Mouse (Mus musculus) embryo, embryonic 10 days (tissue): ENCODE data around the gene Hcrt.
"Not testable (repeated sequence)": the region's sequence is repeated elsewhere in the genome, so short reads cannot be mapped to it uniquely, and the experiment has no call there.

Experiments
- DNase-seq: peaks from one replicate; pipeline ENCODE4 v3.0.0-alpha.2; 2015; ENCODE audit warnings: low spot score

Gene Hcrt

DNA sequence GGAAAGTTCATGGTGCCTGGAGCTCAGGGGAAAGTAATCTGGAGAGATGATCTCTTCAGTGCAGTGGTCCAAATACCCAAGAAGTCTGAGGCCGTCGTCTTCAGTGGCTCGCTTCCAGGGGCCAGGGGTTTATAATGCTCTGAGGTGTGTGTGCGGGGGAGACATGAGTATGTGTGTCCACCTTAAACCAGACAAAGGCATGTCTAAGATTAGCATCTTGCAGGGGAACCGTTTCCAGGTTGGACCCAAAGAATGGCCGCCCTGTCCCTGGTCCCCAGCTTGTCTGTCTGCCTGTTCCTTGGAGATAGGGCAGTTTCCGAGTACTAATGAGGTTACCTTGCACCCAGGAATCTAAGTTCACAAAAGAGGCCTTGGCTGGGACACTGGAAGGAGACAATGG lies at the start of gene Hcrt:
Hcrt (minus strand) TSS at position 101 of the 400 bp plus-strand sequence.
- no peak for DNase-seq

DNA sequence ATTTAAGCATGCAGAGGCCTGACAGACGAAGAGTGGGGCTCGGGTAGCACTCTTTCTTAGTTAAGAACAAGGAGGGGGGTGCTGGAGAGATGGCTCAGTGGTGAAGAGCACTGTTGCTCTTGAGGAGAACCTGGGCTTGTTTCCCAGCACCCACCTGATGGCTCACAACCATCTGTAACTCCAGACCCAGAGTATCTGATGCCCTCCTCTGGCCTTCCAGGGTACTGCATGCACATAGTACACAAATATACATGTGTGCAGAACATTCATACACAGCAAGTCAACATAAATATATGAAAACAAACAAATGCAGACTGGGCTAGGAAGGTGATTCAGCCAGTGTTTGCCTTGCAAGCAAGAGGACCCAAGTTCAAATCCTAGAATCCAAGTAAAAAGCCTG lies 48.4 kb upstream of the Hcrt start:
- DNase-seq: no peak

DNA sequence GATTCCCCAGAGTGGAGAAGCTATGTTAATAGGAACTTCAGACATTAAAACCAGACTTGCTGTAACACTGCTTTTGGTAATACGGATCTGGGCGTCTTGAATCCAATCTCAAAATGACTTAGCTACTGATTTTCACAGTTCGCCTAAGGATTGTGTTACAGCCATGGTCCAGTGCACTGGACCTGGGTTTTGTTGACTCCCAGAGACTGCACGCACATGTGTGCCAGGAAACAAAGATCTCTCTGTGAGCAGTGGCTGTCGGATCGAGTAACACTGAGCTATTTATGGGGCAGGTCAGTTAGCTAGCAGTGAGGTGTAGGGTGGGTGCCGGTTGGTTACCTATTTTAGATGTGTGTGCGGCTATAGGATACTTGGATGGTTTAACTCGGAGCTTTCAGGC lies 47.8 kb upstream of the Hcrt start:
- no peak for DNase-seq

DNA sequence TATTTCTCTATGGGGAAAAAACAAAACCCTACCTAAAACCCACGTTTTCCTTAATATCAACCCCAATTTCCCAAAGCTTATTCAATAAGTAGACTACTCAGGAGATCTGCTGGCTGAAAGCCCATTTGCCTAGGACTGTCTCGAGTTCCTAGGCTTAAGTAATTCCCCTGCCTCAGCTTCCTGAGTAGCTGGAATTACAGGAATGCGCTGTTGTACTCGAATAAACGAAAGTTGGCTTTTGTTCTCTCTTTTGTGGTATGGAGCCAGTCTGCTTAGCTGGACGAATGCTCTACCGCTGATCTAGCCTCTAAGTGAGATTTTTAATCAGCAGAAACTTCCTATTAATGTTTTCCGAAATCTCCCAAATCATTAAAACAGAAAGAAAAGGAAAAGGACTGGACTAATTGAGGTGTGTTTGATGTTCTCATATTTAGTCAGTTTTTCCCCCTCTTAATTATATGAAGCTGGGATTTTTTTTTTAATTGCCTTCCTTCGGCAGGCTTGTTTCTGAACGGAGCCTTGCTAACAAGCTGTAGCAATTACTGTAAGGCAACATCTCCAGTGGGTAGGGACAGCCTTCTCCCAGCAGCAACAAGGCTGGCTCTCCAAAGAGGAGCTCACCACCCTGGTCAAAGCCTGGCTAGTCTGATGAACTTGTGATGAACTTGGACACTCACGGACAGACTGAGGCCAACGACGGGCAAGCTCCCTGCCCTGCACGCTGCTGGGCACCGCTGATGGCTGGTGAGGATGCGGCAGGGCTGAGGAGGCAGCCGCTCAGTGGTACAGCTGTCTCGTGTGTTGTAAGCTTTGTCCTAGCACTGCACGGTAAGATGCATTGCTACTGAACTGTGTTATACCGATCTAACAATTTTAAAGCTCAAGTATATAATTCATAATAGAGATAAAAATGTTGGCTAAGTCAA lies 43.9 kb upstream of the Hcrt start:
- DNase-seq: no peak

DNA sequence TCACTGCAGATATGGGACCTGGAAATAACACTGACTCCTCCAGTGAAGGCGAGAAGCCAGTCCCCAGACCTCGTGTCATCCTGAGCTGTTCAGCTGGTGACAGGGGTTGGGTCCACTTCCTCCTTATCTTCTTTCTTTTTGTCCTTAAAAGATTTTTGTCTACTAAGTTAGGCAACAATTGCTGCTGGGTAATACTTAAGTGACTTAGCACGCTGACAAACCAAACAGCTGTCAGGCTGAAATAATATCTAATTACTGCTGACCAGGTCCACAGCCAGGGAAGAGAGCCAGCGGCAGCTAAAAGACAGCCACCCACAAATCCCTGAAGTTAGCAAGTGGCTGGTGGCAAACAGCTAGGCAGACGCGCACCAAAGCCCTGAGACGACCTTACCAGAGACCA lies 42.8 kb upstream of the Hcrt start:
- DNase-seq: no peak

DNA sequence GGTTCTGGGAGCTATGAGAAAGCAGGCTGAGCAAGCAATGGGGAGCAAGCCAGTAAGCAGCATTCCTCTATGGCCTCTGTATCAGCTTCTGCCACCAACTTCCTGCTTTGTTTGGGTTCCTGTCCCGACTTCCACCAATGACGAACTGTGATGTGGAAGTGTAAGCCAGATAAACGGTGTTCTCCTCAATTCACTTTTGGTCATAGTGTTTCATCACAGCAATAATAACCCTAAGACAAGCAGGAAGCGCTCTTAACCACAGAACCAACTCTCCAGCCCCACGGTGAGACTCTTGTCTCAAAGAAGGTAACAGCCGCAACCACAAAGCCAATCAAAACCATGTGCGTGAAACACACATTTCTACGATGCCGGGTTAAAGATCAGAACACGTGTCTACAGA lies 41.7 kb upstream of the Hcrt start:
- no peak for DNase-seq

DNA sequence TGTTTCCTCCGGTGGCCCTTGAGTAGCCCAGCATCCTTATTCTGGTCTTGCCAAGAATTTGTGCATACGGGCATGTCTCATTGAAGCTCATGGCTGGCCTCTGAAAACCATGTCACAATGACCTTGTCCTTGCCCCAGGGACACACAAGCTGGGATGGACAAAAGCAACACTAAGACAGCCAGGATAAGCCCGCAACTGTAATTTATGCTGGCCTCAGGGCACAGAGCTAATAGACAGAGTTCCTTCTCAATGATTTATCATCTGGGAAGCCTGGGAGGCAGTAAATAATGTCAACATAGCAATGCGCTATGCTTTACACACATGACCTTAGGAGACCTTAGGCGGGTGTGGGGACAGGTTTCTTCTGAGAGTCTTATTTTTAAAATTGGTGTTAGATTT lies 36.7 kb upstream of the Hcrt start:
- no peak for DNase-seq

DNA sequence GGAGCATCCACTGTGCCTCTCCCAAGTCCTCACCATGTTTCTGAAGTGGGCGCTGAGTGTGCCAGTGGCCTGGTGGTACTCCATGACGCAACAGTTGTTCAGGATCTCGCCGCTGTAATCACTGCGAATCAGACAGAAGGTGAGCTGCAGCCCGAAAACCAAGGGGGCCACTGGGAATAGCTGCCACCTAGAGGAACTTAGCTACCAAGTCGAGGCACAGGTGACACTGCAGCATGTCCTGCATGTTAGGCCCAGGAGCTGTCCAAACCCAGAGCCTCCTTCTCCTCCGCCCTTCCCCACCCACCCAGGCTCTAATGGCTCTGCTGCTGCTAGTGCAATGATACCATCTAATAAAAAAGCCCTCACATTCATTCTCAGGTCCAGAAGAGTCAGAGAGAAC lies 33.9 kb upstream of the Hcrt start:
- no peak for DNase-seq

DNA sequence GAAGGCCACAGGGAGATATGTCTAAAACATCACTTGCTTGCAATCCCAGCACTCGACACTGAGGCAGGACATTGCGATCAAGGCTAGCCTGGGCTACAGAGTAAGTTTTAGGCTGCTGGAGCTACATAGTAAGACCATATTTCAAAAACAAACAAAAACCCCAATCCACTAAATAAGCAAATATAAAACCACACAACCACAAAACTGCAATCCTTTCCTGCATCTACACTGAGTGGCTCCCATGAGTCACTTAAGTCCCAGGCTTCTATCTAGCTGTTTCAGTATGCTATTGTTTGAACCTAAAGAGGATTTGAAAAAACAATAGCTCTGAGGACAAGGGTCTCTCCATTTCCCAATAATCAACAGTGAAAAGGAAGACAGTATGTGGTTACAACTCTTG lies 32.7 kb upstream of the Hcrt start:
- no peak for DNase-seq

DNA sequence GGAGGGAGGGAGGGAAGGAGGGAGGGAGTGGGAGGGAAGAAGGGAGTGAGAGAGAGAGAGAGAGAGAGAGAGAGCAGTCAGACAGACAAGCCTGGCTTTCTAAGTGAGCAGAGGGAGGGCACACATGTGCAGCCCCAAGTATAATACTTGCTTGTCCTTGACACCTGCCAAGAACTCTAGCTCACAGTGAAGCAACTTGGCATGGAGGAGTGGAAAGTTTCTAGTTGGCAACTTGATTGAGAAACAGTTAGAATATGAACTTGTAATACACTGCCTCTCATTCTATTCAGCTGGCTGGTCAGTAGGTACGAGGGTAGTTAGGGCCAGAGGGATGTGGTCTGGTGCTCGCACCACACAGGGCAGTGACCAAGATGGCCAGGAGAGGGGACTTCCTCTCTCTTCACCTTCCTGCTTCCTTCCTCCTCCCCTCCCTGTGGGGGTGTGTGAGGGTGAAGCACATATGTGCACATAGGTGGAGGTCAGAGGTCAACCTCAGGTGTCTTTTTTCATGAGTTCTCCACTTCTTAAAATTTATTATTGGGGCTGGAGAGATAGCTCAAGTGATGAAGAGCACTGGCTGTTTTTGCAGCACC lies 28.8 kb upstream of the Hcrt start:
- no peak for DNase-seq

DNA sequence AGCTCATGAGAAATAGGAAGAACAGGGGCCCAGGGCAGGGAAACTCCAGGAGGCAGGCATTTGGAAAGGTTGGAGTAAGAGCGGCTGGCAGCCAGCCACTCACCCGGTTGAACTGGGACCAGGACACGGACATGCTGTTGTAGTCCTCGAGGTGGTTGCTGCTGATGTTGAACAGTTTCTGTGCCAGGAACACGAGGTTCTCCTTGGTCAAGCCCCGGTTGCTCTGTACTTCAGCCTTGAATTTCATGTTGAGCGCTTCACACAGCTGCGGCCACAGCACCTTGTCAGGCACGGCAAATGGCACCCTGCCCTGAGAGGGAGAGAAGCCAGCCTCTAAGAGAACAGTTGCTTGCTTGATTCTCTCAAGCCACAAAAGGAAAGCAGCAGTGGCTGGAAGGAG lies 27.9 kb upstream of the Hcrt start:
- not testable (repeated sequence) for DNase-seq

DNA sequence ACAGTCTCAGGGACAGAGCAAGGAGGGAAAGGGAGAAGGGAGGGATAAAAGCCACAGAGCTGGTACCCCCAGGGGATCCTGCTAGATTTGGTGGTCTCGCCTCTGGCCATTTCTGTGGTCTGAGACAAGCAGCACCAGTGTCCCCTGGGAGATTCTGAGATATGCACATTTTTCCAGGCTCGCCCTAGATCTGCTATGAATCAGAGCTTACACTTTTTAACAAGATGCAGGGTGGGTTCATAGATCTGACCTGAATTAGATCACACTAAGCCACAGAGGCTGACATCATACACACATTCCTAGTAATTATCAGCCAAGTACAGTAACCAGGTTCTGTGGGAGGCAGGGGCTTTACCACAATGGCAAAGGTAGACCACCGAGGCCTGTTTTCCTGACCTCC lies 27.0 kb upstream of the Hcrt start:
- no peak for DNase-seq

DNA sequence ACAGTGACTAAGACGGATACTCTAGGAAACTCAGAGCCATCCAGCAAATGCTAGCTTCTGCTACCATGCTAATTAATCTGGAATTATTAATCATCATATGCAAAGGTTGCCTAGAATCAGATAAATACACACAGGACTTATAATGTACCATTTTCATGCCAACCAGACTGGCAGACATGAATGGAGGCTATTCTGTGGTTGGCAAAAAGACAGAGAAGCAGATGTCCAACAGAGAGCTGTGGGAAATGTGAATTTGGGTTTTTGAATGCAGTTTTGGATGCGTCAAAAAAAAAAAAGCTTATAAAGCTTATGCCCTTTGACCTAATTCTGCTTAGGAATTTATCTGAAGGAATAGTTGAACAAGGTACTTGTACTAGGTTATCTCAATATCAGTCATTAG lies 23.0 kb upstream of the Hcrt start:
- DNase-seq: no peak

DNA sequence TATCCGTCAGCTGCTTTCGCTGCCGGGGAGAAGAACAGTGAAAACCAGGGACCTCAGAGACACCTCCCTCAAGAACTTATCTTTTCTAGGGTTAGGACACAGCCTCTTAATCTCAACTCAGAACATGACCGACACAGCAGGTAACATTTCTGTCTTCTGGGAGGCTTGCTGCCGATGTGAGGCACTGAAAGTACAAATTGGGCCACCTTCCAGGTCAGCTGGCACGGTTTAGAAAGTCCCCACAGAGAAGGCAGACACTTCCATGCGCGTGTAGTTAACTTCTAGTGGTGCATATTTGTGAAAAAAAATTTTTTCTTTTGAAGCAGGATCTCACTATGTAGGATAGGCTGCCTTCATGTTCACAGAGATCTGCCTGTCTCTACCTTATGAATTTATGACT lies 21.6 kb upstream of the Hcrt start:
- no peak for DNase-seq

DNA sequence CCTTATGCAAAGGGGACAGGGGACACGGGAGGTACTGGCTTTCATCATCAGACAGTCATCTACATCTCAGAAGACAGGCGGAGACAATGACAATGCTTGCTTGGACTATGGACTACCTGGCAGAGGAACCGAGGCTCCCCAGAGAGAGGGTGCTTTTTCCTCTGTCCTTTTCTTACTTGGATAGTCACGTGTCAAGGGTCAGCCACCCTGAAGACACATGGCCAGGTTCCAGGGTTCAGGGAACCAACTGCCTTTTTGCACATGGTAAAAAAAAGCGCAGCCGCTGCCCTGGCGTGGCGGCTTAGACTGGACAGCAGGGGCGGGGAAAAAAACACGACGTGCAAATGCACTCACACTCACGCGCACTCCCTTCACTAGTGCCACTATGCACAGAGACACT lies 19.8 kb upstream of the Hcrt start:
- DNase-seq: no peak

DNA sequence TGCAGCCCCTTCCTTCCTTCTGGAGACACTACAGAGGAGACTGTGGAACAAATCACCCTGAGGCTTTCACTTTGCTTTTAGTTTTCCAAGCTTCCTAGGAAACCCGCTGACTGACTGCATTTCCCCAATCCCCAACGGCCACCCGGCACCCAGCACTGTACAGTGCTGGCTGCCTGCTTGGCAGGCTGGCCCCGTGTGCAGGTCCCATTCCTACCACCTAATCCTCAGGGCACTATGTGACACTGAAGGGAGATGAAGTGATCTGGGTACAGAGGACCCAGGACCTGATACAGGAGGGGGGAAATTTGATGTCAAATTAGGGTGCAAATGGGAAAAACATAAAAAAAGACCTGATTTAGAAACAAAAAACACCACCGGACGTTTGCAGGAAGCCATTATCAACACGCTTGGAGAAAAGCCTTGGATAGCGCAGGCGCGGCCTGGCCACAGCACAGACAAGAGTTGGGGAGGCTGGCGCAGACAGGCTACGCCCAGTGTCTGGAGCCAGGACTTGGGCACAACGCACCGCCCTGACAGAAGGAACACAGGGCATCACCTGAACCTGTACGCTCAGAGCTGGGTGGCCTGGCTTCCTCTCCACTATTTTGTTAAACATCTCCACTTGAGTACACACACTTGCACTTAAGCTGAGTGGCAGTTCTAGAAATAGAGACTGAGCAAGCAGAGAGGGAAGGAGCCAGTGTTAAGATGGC lies 19.2 kb upstream of the Hcrt start:
- no peak for DNase-seq

DNA sequence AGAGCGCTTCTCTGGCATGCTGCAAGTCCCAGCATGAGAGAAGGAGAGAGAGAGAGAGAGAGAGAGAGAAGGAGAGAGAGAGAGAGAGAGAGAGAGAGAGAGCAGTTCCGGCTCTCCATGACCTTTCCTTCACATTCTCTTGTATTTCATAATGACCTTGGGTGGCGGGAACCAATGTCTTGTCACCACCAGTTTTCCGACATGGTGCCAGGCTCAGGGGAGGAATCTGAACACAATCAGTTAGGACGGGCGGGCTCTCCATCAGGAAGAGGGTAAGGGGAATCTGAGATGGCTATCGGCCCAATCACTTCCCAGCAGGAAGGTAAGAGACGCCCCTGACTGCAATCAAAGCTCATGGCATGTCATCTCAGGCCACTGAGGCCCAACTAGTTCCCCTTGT lies 17.5 kb upstream of the Hcrt start:
- no peak for DNase-seq

DNA sequence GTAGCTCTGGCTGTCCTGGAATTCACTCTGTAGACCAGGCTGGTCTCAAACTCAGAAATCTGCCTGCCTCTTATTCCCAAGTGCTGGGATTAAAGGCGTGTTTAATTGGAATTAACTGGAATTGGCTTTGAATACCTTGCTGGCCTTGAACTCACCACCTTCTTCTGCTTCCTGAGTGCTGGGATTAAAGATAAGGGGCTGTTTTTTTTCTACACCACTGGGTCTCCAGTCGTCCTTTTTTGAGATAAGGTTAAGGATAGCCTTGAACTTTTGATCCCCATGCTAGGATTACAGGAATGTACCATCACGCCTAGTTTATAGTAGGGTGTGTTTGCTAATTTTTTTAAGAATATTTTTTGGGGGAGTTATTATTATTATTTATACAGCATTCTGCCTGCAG lies 15.3 kb upstream of the Hcrt start:
- no peak for DNase-seq

DNA sequence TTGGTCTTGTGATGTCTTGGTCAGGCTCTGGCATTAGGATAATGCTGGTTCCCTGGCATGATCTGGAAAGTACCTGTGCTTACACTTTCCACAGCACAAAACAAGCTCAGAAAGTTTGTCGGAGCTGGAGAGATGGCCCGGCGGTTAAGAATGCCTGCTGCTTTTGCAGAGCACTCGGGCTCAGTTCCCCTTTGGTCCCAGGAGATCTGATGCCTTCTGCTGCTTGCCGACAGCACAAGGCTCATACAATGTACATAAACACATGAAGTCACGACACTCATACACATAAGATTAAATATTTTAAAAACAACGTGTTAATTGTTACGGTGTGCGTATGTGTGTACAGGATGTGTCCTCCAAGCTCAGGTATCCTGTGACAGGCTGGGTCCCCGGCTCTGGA lies 13.2 kb upstream of the Hcrt start:
- DNase-seq: no peak

DNA sequence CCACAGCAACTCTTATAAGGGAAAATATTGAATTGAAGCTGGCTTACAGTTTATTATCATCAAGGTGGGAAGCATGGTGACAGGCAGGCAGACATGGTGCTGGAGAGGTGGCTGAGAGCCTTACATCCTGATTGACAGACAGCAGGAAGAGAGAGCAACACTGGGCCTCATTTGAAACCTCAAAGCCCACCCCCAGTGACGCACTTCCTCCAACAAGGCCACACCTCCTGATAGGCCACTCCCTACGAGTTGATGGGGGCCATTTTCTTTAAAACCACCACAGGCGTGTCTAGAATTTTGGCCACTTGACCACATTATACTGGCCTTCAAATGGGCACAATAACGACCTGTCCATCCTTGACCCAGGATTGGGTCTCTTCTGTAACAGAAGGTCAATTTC lies 11.5 kb upstream of the Hcrt start:
- no peak for DNase-seq

DNA sequence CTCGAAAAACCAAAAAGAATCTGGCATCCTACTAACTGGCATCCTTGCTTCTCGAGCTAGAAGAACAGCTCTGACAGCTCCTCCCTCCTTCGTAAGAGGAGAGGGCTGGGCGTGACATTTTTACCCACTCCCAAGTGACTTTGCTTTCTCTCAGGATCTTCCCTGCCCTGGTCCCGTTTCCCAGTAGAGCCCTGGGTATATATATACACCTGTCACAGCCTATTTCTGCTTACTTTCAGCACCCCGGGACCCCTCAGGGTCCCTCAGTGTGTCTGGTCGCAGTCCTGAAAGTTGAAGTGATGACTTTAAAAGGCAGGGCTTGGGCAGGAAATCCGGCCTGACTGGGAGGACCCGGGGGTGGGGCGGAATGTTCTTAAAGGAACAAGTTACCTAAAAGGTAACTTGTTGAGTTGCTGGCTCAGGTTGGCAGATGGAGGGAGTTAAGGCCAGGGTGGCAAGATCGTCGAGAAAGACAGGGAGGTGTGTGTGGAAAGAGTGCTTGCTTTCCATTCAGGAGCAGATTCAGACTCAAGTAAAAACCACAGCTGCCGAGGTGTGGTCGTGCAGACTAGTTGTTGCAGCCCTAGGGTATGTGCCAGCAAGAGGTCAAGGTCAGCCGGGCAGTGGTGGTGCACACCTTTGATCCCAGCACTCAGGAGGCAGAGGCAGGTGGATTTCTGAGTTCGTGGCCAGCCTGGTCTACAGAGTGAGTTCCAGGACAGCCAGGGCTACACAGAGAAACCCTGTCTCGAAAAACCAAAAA lies 8.1 kb upstream of the Hcrt start, which contains the start of gene Ghdc:
Ghdc (minus strand) TSS at position 312 of the 763 bp plus-strand sequence.
- peak; percentile 49 for DNase-seq

DNA sequence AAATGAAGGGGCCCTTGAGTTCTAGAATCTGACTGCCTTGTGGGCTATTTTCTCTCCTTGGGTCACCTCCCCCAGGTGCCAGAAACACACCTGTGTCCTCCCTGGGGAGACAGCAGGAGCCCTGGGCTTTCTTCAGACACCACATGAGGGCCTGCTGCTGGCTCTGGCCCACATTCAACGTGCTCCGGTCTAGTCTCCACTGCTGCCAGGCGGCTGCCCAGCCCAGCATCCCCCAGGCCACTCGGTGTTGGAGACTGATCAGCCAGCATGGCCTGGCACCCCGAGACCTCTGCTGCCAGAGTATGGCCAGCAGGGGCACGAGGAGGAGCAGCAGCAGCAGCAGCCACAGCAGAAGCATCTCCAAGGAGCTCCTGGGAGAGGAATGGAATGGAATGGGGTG lies 7.2 kb upstream of the Hcrt start:
- no peak for DNase-seq
